Mouse (Mus musculus) bone marrow, adult 2 months (tissue): ENCODE results near the gene Fxyd5.

Source experiments
- CTCF ChIP-seq: fragments of 200-500 bp; IDR thresholded peaks from 2 replicates; pipeline ENCODE4 v1.5.1; 2011; ENCODE audit warnings: low read length, control low read depth; ENCODE audit not compliant: control insufficient read depth, insufficient read depth
- POLR2A ChIP-seq: fragments of 200-500 bp; IDR thresholded peaks from 2 replicates; pipeline ENCODE4 v1.6.1; 2011; ENCODE audit warnings: low read depth, mild to moderate bottlenecking, control low read depth, low read length, borderline replicate concordance; ENCODE audit not compliant: control insufficient read depth

DNA sequence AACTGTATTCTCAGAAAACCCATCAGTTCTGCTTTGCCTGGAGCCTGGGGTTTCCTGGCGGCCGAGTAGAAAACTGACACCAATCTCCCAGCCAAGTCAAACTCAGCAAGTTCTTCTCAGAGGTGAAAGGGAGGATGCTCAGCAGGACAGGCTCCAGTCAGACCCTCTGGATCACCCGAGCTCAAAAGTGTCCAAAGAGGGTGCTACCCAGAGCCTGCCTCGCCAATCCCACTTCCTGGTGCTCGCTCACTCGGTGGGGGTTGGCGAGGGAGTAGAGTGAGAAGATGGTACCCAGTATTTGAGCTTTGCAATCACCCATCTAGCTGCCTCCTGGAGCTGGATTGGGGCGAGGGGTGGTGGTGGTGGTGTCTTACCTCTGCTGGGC is 1.3 kb downstream of the Fxyd5 start:
- TF ChIP-seq POLR2A (no peak), CTCF (no peak)
